Mouse (Mus musculus): ENCODE measurements around the gene Slc35f1.

DNA sequence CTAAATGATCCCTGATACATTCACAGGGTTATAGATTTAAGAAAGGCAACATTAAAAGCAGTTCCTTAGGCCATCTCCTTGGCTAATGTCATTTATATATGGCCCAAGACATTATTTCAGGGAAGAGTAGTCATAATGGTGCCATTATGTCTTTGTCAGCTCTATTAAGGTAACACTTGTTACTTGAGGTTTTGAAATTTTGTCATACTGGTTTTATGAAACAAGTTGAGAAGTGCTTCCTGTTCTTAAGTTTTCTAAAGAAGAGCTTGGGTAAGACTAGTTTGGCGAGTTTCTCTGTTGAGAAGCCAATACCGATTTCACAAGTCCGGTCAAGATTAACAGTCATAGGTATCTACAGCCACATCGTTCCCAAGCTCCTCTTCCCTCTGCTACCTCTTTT lies 122.5 kb downstream of the Slc35f1 start:
- no peak for TF ChIP-seq CTCF (IDR thresholded peaks at IDR 0.05; ENCODE audit: control insufficient read depth, insufficient read depth, insufficient read length)
- no peak for TF ChIP-seq CEBPB (IDR thresholded peaks at IDR 0.05; ENCODE audit: low read depth)
- no peak for TF ChIP-seq USF1 (IDR thresholded peaks at IDR 0.05; ENCODE audit: low read depth)
